Mouse (Mus musculus) stomach, embryonic 16.5 days (tissue): ENCODE measurements at regions not wholly inside any gene's neighbourhood (a gene's known extent, or its start where the extent isn't known, plus 50 kb on each side); places are given as distances from the start of the nearest gene placed in this dataset.
A peak's percentile ranks its signal among the peaks of the same experiment; 100 is the strongest.

Experiments
- ATAC-seq: fragments of 200-750 bp; cut with Nextera tagmentation; 2 replicates; pipeline ENCODE4 v1.8.0; 2017; ENCODE audit warnings: moderate number of reproducible peaks, moderate TSS enrichment; ENCODE audit not compliant: insufficient read depth, low FRiP score
- H3K27ac ChIP-seq: fragments of 300-500 bp; sonication (generic); 2 replicates; pipeline ENCODE4 v1.5.1; 2014; ENCODE audit warnings: low read length
- H3K27me3 ChIP-seq: fragments of 300-500 bp; sonication (generic); 2 replicates; pipeline ENCODE4 v1.6.1; 2014; ENCODE audit warnings: low read length, control low read depth, mixed read lengths; ENCODE audit not compliant: control insufficient read depth, insufficient read depth
- H3K36me3 ChIP-seq: fragments of 300-500 bp; sonication (generic); 2 replicates; pipeline ENCODE4 v1.6.1; 2014; ENCODE audit warnings: low read length; ENCODE audit not compliant: control insufficient read depth, insufficient read depth
- H3K4me1 ChIP-seq: fragments of 300-500 bp; sonication (generic); 2 replicates; pipeline ENCODE4 v1.6.1; 2014; ENCODE audit warnings: low read length, control low read depth, mixed read lengths; ENCODE audit not compliant: control insufficient read depth, insufficient read depth
- H3K4me2 ChIP-seq: fragments of 300-500 bp; sonication (generic); 2 replicates; pipeline ENCODE4 v1.6.1; 2014; ENCODE audit warnings: low read depth, low read length, mixed read lengths
- H3K4me3 ChIP-seq: fragments of 300-500 bp; sonication (generic); replicated peaks from 2 replicates; pipeline ENCODE4 v1.5.1; 2014; ENCODE audit warnings: mild to moderate bottlenecking, low read length
- H3K9ac ChIP-seq: fragments of 300-500 bp; sonication (generic); 2 replicates; pipeline ENCODE4 v1.6.1; 2014; ENCODE audit warnings: low read length
- H3K9me3 ChIP-seq: fragments of 300-500 bp; sonication (generic); replicated peaks from 2 replicates; pipeline ENCODE4 v1.6.1; 2016; ENCODE audit warnings: low read length, control low read depth; ENCODE audit not compliant: control insufficient read depth
- WGBS: fragments of 180-500 bp; shearing (Covaris S2); extraction: QIAGEN DNeasy Blood & Tissue Kit; methylation state at CpG from one replicate; pipeline ENCODE4 v1.1.7; 2014; 5-methylcytosine and 5-hydroxymethylcytosine counted together

- H3K9me3 ChIP-seq: no peaks in the 10 kb centered on the region
- no peak overlapping the region for H3K4me2 ChIP-seq
- ATAC-seq: no peak
- H3K27ac ChIP-seq: no peak overlapping the region
- no peaks in the 10 kb centered on the region for H3K36me3 ChIP-seq
- no peak overlapping the region for H3K4me3 ChIP-seq
- H3K9ac ChIP-seq: no peak overlapping the region
- no peaks in the 10 kb centered on the region for H3K27me3 ChIP-seq
- H3K4me1 ChIP-seq: peaks cover 9% of the 10 kb centered on the region; the same call in 1 of the 2 replicates
- WGBS: 60% methylated on average over 9 of the region's 9 CpGs
These were observed 480.9 kb downstream of the Zfp536 start for GRCm38 (mm10) chr7:37292554-37292953.

GRCm38 (mm10) chr7:37298888-37299287 lies 474.6 kb downstream of the Zfp536 start:
- 23% methylated on average over 3 of the region's 3 CpGs for WGBS

DNA sequence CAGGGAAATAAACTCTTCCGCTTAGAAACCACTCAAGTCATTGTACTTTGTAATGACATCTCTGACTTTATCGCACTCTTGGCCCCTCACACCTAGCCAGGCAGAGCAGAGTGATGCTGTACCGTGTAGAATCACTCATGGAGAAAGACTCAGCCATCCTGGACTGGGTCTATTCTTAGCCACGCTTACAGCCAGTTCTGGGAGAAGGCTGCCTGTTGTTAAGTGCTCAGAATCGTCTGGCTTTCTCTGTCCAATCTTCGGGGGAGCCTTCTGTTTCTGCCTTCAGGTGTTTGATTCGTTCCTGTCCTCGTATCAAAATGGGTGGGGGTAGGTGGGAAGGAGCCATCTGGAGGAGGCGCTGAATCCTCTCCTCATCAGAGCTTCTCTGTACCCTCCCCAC lies 468.0 kb downstream of the Zfp536 start:
- no peaks in the 10 kb centered on the region for H3K36me3 ChIP-seq
- ATAC-seq: no peak
- no peaks in the 10 kb centered on the region for H3K9me3 ChIP-seq
- no peaks in the 10 kb centered on the region for H3K4me1 ChIP-seq
- 77% methylated on average over 9 of the region's 9 CpGs for WGBS
- H3K4me2 ChIP-seq: no peak overlapping the region
- H3K27ac ChIP-seq: no peak overlapping the region
- no peak overlapping the region for H3K9ac ChIP-seq
- H3K27me3 ChIP-seq: no peaks in the 10 kb centered on the region
- no peak overlapping the region for H3K4me3 ChIP-seq

More at GRCm38 (mm10) chr7:37298888-37299287, 474.6 kb downstream of the Zfp536 start:
- H3K4me1 ChIP-seq: no peaks in the 10 kb centered on the region
- no peak overlapping the region for H3K4me3 ChIP-seq
- H3K27me3 ChIP-seq: no peaks in the 10 kb centered on the region
- no peak overlapping the region for H3K27ac ChIP-seq
- H3K36me3 ChIP-seq: no peaks in the 10 kb centered on the region
- H3K4me2 ChIP-seq: no peak overlapping the region
- H3K9ac ChIP-seq: no peak overlapping the region
- no peaks in the 10 kb centered on the region for H3K9me3 ChIP-seq
- ATAC-seq: no peak

GRCm38 (mm10) chr7:37307191-37307590 lies 466.2 kb downstream of the Zfp536 start:
- no peak overlapping the region for H3K27ac ChIP-seq
- H3K9me3 ChIP-seq: no peaks in the 10 kb centered on the region
- H3K27me3 ChIP-seq: no peaks in the 10 kb centered on the region
- WGBS: 85% methylated on average over 4 of the region's 4 CpGs
- H3K9ac ChIP-seq: no peak overlapping the region
- no peak overlapping the region for H3K4me3 ChIP-seq
- no peak for ATAC-seq
- H3K36me3 ChIP-seq: no peaks in the 10 kb centered on the region
- H3K4me2 ChIP-seq: no peak overlapping the region
- H3K4me1 ChIP-seq: no peaks in the 10 kb centered on the region

DNA sequence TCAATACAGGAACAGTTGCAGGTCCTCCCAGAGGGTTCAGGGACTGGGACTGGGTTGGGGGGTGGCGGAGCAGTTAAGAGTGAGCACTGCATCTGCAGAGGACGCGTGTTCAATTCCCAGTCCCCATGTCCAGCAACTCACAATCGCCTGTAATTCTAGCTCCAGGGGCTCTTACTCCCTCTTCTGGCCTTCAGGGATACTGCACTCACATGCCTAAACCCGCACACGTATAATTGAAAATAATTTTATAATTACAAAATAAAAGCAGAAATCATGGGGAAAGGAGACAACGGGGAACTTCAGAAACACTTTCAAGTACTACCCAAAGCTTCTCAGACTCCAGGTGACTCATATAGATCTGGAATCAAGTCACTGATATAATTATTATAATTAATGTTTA lies 448.8 kb downstream of the Zfp536 start:
- ATAC-seq: no peak
- Histone ChIP-seq H3K27me3 (no peaks in the 10 kb centered on the region), H3K4me1 (peaks cover 3% of the 10 kb centered on the region; the same call in 1 of the 2 replicates), H3K9me3 (no peaks in the 10 kb centered on the region), H3K36me3 (no peaks in the 10 kb centered on the region), H3K4me2 (no peak overlapping the region), H3K27ac (no peak overlapping the region), H3K4me3 (no peak overlapping the region), H3K9ac (no peak overlapping the region)
- WGBS: 91% methylated on average over 7 of the region's 7 CpGs

DNA sequence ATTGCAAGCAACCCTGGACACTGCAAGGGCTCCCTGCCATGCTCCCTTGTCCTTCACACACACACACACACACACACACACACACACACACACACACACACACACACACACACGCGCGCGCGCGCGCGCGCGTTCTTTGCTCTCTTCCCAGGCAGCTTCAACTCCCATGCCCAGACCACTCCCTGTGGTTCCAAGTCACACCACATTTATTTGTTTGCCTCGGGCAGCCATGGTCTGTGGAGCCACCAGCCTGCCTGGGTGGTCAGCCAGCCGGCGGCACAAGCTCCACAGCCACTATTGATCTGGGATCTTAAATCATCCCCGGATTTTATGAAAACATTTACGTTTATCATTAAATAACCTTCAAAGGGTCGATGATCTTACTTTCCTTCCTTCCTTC lies 440.0 kb downstream of the Zfp536 start:
- H3K4me3 ChIP-seq: no peak overlapping the region
- no peak overlapping the region for H3K9ac ChIP-seq
- H3K36me3 ChIP-seq: no peaks in the 10 kb centered on the region
- WGBS: 66% methylated on average over 16 of the region's 16 CpGs
- H3K4me2 ChIP-seq: no peak overlapping the region
- H3K27me3 ChIP-seq: no peaks in the 10 kb centered on the region
- no peak overlapping the region for H3K27ac ChIP-seq
- no peaks in the 10 kb centered on the region for H3K9me3 ChIP-seq
- no peak for ATAC-seq
- H3K4me1 ChIP-seq: peaks cover 15% of the 10 kb centered on the region

DNA sequence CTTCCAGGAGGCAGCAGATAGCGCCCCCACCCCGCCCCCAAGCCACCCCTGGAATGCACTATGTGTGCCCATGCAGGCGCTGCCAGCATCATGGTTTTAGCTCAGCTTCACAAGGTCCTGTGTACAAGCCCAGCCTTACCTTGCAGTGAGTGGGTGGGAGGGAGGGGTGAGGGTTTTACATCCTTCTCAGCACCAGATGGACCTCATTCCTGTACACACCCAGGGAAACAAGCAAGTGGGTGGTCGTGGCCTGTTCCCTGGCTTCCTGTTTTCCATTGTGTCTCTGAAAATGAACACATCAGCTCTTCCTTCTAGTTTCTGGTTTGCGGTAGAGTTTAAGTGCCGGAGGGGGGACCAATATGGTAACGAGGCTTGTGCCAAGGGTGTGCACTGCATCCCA lies 438.2 kb downstream of the Zfp536 start:
- Histone ChIP-seq H3K9me3 (no peaks in the 10 kb centered on the region), H3K27ac (no peak overlapping the region), H3K36me3 (no peaks in the 10 kb centered on the region), H3K27me3 (no peaks in the 10 kb centered on the region), H3K4me1 (peaks cover 15% of the 10 kb centered on the region), H3K4me3 (no peak overlapping the region), H3K4me2 (no peak overlapping the region), H3K9ac (no peak overlapping the region)
- 0 out of 2 replicates have a peak, but pooled peaks have one; percentile 21 for ATAC-seq
- WGBS: 59% methylated on average over 7 of the region's 7 CpGs

DNA sequence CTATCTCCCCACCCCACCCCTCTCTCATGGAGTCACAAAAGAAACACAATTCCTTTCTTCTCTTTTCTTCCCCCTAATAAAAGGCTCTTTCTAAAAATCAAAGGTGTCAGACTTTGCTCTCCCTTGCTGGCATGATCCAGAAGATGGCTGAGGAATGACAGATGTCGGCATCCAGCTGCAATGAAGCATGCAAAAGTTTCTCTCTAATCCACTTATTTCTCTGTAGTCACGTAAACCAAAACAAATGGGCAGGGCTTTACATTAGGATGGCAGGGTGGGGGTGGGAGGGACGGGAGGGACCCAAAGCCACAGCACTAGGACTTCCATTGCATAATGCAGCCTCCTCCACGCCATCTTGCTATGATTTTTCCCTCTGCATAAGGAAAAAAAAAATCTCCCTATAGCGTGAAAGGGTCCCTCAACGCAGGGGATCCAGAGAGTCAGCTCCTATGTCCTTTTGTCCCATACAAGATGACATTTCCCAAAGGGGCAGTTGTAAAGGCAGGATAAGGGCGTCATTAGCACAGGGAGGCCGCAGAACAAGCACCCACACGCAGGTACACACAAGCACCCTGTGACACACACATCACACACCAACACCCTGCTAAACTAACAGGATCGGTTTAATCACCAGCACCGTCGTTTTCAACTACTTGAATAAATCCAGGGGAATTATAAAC lies 437.1 kb downstream of the Zfp536 start:
- Histone ChIP-seq H3K4me2 (peak overlapping the region; percentile 82), H3K36me3 (no peaks in the 10 kb centered on the region), H3K27me3 (no peaks in the 10 kb centered on the region), H3K4me3 (peak overlapping the region; percentile 48), H3K9me3 (no peaks in the 10 kb centered on the region), H3K4me1 (peaks cover 15% of the 10 kb centered on the region), H3K9ac (peak overlapping the region; percentile 65), H3K27ac (no peak overlapping the region; the same call in 1 of the 2 replicates)
- whole genome bisulfite sequencing: 21% methylated on average over 12 of the region's 12 CpGs
- ATAC-seq: no peak

GRCm38 (mm10) chr7:37336851-37337531 lies 436.4 kb downstream of the Zfp536 start:
- Histone ChIP-seq H3K4me3 (peak overlapping the region; percentile 48), H3K27ac (peak overlapping the region; percentile 62), H3K4me1 (peaks cover 15% of the 10 kb centered on the region), H3K9me3 (no peaks in the 10 kb centered on the region), H3K27me3 (no peaks in the 10 kb centered on the region), H3K4me2 (peak overlapping the region; percentile 82), H3K9ac (peak overlapping the region; percentile 65), H3K36me3 (no peaks in the 10 kb centered on the region)
- WGBS: 5% methylated on average over 28 of the region's 28 CpGs
- no peak for ATAC-seq
